Mouse (Mus musculus): ENCODE measurements around the gene Gp1bb.

The Gp1bb gene

DNA sequence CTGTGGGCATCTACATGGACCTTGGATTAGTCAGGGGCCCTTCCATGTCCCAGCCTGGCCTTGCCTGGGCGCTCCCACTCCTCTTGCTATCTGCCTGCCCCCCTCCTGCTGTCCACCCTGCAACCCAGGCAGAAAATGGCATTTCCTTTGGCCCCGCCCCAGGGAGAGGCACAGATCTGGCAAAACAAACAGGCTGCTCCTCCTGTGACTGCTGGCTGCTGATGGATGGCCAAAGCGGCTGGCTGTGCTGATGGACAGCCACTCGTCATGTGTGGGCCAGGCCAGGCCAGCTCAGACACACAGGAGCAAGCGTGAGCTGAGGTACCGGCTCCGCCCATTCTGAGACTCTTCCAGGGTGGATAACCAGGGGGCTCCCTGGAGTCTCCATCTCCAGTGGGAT, 20.8 kb downstream of the Gp1bb start:
- no peak for DNase-seq (ENCODE audit: low read depth)

DNA sequence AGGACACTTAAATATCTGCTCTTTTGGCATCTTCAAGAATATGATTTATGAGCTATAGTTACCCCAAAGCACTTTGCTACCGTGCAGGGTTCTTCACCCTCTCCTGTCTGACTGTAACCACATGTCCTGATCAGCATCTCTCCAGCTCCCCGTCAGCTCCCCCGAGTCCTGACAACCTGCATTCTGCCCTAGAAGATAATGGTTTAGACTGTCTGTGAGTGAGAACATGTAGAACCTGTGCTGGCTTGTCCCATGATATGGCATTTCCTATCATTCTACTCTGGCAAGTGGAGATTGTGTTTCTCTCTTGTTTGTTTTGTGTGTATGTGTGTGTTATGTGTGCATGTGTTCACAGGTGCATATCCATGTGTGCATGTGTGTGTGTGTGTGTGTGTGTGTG, 24.2 kb downstream of the Gp1bb start:
- no peak for DNase-seq (ENCODE audit: low read depth)

DNA sequence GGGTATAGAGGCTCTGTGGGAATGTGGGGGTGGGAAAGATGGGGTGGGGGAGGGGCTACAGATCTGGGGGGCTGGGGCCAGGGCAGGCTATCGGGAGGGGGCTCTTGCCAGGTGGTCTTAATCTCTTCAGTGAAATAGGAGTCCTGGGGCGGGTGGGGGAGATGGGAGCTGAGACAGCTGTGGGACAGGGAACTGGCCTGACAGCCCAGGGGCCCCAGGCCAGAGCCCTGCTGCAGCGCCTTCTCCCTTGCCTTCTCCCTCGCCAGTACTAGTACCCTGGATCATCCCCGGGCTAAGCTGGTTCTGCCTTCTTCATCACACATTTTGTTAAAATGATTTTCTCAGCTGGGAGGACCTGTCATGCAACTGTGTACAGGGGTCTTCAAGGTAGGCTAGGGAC, 25.9 kb downstream of the Gp1bb start:
- no peak for DNase-seq (ENCODE audit: low read depth)

DNA sequence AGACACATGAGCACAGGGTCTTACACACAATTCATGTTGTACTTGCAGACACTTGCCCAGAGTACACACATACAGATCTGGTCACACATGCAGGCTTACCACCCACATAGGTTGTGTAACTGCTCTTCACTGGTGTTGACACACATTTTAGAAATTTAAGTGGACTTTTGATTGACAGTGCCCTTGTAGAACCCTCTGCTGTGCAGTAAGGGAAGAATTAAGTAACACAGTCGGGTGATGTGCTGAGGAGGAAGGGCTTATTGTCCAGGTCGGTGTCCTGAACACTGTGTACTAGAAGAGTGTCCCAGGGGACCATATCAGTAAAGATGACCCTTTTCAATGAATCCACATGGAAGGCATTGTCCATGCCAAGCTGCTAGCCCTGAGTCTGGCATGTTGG, 28.3 kb downstream of the Gp1bb start:
- peak; percentile 12 for DNase-seq (ENCODE audit: low read depth)

DNA sequence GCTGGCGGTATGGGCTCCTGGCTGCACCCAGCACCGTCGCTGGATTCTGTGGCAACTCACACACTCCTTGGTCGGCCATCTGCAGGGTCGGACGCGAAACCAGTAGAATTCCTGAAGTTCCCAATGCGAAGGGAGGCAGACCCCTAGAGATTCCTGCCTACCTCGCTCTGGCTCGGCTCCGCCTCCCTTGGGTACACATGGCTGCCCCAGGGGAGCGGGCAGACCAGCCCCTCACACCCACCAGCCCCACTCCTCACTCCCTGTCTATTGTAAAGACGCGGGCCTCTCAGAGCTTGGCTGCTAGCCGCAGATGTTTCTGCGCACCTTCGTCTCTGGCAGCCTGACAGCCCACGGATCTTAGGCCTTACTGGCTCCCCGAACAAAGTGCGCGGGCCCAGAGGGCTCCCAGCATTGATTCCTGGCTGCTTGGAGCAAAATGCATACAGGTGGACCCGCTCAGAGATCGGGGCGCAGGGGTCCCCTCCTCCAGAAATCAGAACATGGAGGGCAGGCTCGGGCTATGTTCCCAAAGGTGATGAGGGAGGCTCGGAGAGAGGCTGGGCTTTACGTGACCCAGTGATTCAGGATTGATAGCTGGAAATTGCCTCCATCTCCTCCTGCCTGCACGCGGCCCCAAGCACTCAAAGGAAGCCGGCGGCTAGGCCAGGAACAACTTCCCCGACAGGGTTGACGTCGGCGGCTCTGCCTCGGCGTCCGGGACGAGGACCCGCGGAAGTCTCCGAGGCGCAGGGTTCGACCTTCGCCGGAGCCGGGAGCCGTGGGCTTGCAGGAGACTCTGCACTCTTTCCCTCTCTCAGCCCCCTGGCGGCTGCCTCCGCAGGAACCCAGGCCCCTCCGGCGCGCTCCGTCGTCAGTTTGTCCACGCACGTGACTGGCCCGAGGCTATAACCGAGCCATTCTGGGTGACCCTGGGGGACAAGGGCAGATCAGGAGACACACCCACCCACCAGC, 30.9 kb downstream of the Gp1bb start:
- DNase-seq (ENCODE audit: low read depth) = no peak

DNA sequence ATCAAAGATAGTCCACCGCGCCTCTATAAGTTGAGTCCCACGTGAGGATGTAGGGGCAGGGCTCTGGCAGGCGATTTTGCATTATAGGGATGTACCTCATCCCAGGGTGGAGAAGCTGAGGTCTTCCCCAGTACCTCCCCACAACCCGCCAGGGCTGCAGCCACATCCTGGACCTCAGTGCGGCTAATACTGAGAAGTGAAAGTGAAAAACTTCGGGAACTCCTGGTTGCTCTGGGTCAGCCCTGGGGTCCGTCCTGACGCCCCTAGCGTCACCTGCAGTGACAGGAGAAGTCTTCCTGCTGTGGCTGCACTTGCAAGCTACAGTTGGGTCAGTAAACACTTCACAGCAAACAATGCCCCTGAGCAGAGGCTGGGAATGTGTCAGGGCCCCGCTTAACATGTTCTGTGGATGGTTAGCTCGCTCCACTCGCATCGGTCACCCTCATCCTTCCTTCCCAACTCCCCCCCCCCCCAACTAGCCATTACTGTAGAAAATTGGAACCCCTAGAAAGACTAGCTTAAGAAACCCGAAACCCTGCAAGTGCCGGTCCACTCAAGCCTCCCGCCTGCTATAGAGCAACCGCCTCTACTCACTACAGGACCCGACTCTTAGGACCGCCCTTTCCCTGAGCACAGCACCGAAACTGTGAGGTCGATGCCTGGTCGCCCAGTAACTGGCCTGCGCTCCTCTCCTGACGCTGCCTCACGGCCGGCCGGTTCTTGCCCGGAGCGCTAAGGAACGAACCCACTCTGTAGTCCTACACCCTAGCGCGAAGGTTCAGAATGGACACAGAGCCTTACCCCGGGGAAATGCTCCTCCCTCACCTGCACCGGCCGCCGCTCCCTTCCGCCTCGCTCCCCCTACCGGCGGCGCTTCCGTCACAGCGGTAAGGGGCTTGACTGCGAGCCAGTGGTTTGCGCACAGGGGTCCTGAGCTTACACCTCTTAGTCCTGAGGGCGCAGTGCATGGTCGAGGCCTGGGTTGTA, 32.1 kb downstream of the Gp1bb start, which contains the start of gene Tbx1:
Tbx1 (minus strand) TSS at position 868 of the 987 bp plus-strand sequence.
- DNase-seq (ENCODE audit: low read depth) = peak; percentile 37

DNA sequence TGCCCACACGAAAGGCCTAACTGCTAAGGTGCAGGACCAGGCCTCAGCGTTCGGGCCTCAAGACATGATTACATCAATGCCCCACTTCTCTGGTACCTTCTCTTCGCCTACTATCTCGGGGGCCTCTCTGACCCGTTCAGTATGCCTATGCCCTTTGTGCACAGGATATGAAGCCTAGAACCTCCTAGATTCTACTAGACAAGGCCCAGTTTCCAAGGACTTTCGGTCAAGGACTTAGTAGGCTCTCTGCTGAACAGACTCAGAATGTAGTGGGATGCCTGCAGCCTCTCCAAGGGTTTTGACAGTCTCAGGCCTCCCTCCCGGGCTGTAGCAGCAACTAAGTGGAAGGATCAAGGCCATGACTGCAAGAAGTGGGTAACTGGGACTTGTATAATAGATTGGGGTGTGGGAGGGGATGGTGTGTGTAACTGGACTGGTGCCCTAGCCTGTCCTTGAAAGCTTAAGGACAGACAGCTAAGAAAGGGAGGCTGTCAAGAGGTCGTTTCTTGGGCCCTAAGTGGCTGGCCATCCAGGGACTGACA, 33.1 kb downstream of the Gp1bb start:
- DNase-seq (ENCODE audit: low read depth) = no peak

GRCm38 (mm10) chr16:18588738-18589055, 33.5 kb downstream of the Gp1bb start:
- DNase-seq (ENCODE audit: low read depth) = no peak

GRCm38 (mm10) chr16:18587847-18588737, 34.1 kb downstream of the Gp1bb start:
- no peak for DNase-seq (ENCODE audit: low read depth)

- DNase-seq (ENCODE audit: low read depth) = no peak
Observed at GRCm38 (mm10) chr16:18586906-18587546, 35.2 kb downstream of the Gp1bb start.

- no peak for DNase-seq (ENCODE audit: low read depth)
Observed at GRCm38 (mm10) chr16:18586076-18586905, 35.9 kb downstream of the Gp1bb start.

DNA sequence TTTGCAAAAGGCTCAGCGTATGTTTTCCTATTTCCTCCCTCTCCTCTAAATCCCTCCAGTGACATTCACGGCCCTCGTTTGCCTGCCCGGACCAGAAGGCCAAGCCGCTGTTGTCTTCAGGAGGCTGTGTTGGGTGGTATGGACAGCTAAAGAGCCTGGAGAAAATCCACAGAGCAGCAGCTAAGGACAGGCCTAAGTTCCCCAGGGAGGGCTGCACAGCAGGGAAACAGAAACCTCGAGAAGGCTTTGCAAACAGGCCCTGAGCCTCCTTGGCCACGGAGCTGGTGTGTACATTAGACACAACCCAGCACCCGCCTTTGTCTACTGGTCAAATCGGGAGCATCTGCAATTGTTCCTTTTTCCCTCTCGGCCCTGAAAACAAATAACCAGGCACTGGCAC, 36.5 kb downstream of the Gp1bb start:
- no peak for DNase-seq (ENCODE audit: low read depth)

GRCm38 (mm10) chr16:18584901-18585510, 37.2 kb downstream of the Gp1bb start:
- DNase-seq (ENCODE audit: low read depth) = no peak

GRCm38 (mm10) chr16:18583673-18584357, 38.4 kb downstream of the Gp1bb start:
- no peak for DNase-seq (ENCODE audit: low read depth)

- DNase-seq (ENCODE audit: low read depth) = no peak
Observed at GRCm38 (mm10) chr16:18583169-18583568, 39.0 kb downstream of the Gp1bb start.

- no peak for DNase-seq (ENCODE audit: low read depth)
Observed at GRCm38 (mm10) chr16:18582426-18583148, 39.6 kb downstream of the Gp1bb start.

DNA sequence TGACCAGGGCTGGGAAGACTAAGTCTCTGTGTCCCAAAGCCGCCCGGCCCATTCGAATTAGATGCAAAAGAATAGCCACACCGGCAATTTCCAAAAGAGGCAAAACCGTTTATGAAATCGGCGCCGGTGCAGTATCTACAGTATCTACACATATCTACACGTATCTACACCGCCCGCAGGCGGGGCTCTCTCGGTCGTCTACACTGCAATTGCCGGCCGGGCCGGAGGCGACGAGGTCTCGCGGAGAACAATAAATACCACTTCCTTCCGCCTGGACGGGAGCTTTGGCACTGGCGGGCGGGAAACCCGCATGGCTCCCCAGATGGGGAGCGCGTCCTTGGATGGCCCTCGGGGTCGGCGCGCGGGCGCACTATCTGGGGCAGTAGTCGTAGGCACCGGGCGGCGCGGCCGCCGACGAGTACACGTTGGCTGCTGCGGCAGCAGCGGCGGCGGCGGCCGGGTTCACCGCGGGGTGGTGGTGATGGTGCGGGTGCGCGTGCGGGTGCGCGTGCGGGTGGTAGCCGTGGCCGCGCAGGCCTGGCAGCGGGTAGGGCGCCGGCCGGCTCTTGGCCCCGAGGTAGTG, 40.5 kb downstream of the Gp1bb start:
- no peak for DNase-seq (ENCODE audit: low read depth)

Data from 416B (cell line).